Mouse (Mus musculus) forebrain, postnatal 0 days (tissue): ENCODE data around the gene 4933427I04Rik. TPM values are rescaled to one million over a fixed set of nuclear protein-coding genes. Genes with fewer than 3 reads are reported as not detected.

Experiments
- ATAC-seq: fragments of 200-750 bp; cut with Nextera tagmentation; 2 replicates; pipeline ENCODE4 v1.8.0; 2017; ENCODE audit warnings: mild to moderate bottlenecking, moderate library complexity
- DNase-seq: peaks from one replicate; pipeline ENCODE4 v3.0.0-alpha.2; 2015
- H3K27ac ChIP-seq: fragments of 300-500 bp; sonication (generic); 2 replicates; pipeline ENCODE4 v1.5.1; 2014; ENCODE audit warnings: low read depth, mild to moderate bottlenecking, antibody characterized with exemption, low read length, moderate library complexity, mixed read lengths
- H3K27me3 ChIP-seq: fragments of 300-500 bp; sonication (generic); 2 replicates; pipeline ENCODE4 v1.6.1; 2014; ENCODE audit warnings: mild to moderate bottlenecking, low read length, mixed read lengths; ENCODE audit not compliant: insufficient read depth
- H3K36me3 ChIP-seq: fragments of 300-500 bp; sonication (generic); 2 replicates; pipeline ENCODE4 v1.6.1; 2014; ENCODE audit warnings: mild to moderate bottlenecking, moderate library complexity; ENCODE audit not compliant: insufficient read depth
- H3K4me1 ChIP-seq: fragments of 300-500 bp; sonication (generic); 2 replicates; pipeline ENCODE4 v1.6.1; 2014; ENCODE audit warnings: antibody characterized with exemption; ENCODE audit not compliant: insufficient read depth
- H3K4me2 ChIP-seq: fragments of 300-500 bp; sonication (generic); 2 replicates; pipeline ENCODE4 v1.6.1; 2014; ENCODE audit warnings: low read depth, mild to moderate bottlenecking, moderate library complexity
- H3K4me3 ChIP-seq: fragments of 300-500 bp; sonication (generic); 2 replicates; pipeline ENCODE4 v1.5.1; 2014; ENCODE audit warnings: low read depth, low read length, mixed read lengths
- H3K9ac ChIP-seq: fragments of 300-500 bp; sonication (generic); 2 replicates; pipeline ENCODE4 v1.6.1; 2014; ENCODE audit warnings: mild to moderate bottlenecking
- H3K9me3 ChIP-seq: fragments of 300-500 bp; sonication (generic); 2 replicates; pipeline ENCODE4 v1.6.1; 2016; ENCODE audit warnings: low read length
- CTCF ChIP-seq: sonication (generic); IDR thresholded peaks from 2 replicates; pipeline ENCODE4 v1.5.1; 2016; ENCODE audit warnings: antibody characterized with exemption, control low read depth, low read depth
- WGBS: fragments of 180-500 bp; shearing (Covaris S2); extraction: QIAGEN DNeasy Blood & Tissue Kit; methylation state at CpG from one replicate; pipeline ENCODE4 v1.1.7; 2014; 5-methylcytosine and 5-hydroxymethylcytosine counted together
- polyA plus RNA-seq: library from polyadenylated mRNA; unstranded; fragments of >200 nt; fragmentation: Nextera tagmentation; extraction: Ambion mirVana; gene quantifications from 2 replicates; pipeline ENCODE4 v1.2.1, GENCODE M21; 2015
- total RNA-seq: library from RNA; depleted of rRNA; stranded (reverse); fragments of >200 nt; gene quantifications from 2 replicates; pipeline ENCODE4 v1.2.3, GENCODE M21; 2014; rRNA removed

The 4933427I04Rik gene
- total and polyA plus RNA-seq, 2 experiments from 2014 or later = 0.11 TPM; not detected in 1

DNA sequence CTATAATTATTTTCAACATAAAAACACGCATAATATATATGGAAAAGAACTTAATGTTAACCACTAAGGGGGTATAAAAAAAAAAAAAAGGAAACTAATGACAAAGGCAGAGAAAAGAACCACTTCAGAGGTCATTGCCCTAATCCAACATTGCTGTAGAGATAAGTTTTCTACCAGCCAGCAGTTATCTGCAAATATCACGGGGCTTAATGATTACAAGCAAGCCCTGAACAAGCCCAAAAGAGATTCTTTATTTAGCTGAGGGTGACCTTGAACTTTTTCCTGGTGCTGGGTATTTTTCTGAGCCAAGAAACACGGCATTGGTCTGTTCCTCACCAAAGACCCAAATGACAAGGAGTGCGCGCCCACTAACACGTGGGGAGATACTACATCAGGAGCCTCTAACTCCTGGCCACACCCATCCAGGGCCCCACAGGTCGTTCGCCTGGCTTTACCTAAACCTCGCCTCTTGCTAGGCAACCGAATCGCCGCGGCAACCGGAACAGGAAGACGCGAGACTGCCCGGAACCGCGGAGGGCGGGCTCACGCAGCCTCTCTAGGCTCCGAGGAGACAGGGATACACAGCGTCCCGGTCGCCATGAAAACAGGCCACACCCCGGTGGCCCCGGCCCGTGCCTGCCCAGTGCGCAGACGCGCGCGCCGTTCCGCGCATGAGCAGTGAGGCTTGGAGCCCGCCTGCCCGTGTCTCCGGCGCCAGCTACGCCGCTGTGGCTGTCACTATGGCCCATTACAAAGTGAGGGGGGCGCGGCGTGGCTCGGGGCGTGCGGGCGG lies 45.0 kb downstream of the 4933427I04Rik start, which contains the start of gene Mycbp:
Gene Mycbp, plus strand, starts transcription at position 500 of the 793 bp plus-strand sequence.
- Histone ChIP-seq H3K4me1 (peaks cover 3% of the 10 kb centered on the region; the same call in 1 of the 2 replicates), H3K9me3 (no peaks in the 10 kb centered on the region), H3K27ac (peak within 1 kb of the TSS; percentile 29; the same call in 1 of the 2 replicates), H3K4me3 (peak within 1 kb of the TSS; percentile 70), H3K36me3 (peaks cover 7% of the 10 kb centered on the region; the same call in 1 of the 2 replicates), H3K27me3 (no peaks in the 10 kb centered on the region), H3K9ac (peak within 1 kb of the TSS; percentile 69), H3K4me2 (peak within 1 kb of the TSS; percentile 87)
- peak; percentile 99 for DNase-seq
- TF ChIP-seq CTCF = no peak
- ATAC-seq = peak; percentile 100
- 4% methylated on average over 49 of the region's 49 CpGs for WGBS

GRCm38 (mm10) chr4:123905126-123905668 lies 45.7 kb downstream of the 4933427I04Rik start:
- ATAC-seq (peak; percentile 1; the same call in 1 of the 2 replicates), DNase-seq (no peak)
- Histone ChIP-seq H3K9ac (peak overlapping the region; percentile 69), H3K27ac (peak overlapping the region; percentile 29; the same call in 1 of the 2 replicates), H3K4me3 (peak overlapping the region; percentile 70), H3K9me3 (no peaks in the 10 kb centered on the region), H3K27me3 (no peaks in the 10 kb centered on the region), H3K36me3 (peaks cover 7% of the 10 kb centered on the region; the same call in 1 of the 2 replicates), H3K4me2 (peak overlapping the region; percentile 87), H3K4me1 (peaks cover 3% of the 10 kb centered on the region; the same call in 1 of the 2 replicates)
- no peak for TF ChIP-seq CTCF
- 1% methylated on average over 51 of the region's 53 CpGs for WGBS

- no peaks in the 10 kb centered on the region for H3K4me1 ChIP-seq
- no peaks in the 10 kb centered on the region for H3K9me3 ChIP-seq
- no peak overlapping the region for H3K4me2 ChIP-seq
- no peak overlapping the region for H3K4me3 ChIP-seq
- peaks cover 26% of the 10 kb centered on the region for H3K36me3 ChIP-seq
- 91% methylated on average over 4 of the region's 4 CpGs for WGBS
- ATAC-seq = no peak
- no peak overlapping the region for H3K27ac ChIP-seq
- no peak for TF ChIP-seq CTCF
- no peak overlapping the region for H3K9ac ChIP-seq
- H3K27me3 ChIP-seq = no peaks in the 10 kb centered on the region
- DNase-seq = no peak
Measured at GRCm38 (mm10) chr4:123911503-123911902, 52.0 kb downstream of the 4933427I04Rik start.

DNA sequence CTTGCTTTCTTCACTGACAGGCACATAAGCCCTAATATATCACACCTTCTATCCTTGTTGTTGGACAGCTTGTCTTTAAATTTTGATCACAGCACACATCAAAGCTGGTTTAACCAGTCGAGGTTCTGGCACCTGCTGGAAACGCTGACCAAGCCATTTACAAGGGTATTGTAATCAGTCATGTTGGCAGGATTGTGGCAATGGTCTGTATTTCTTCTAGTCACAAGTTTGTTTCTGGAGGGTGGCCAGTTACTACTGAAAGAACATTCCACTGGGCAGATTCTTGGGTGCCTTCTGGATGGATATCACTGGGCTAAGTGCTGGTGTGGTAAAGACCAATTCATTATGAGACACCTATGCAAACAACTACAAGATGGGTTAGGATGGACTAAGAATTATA lies 53.0 kb downstream of the 4933427I04Rik start:
- H3K4me1 ChIP-seq = no peaks in the 10 kb centered on the region
- no peak overlapping the region for H3K4me2 ChIP-seq
- H3K27ac ChIP-seq = no peak overlapping the region
- no peak for TF ChIP-seq CTCF
- H3K9ac ChIP-seq = no peak overlapping the region
- peaks cover 26% of the 10 kb centered on the region for H3K36me3 ChIP-seq
- no peaks in the 10 kb centered on the region for H3K27me3 ChIP-seq
- ATAC-seq = no peak
- no peak overlapping the region for H3K4me3 ChIP-seq
- no peak for DNase-seq
- WGBS = 85% methylated on average over 2 of the region's 2 CpGs
- H3K9me3 ChIP-seq = no peaks in the 10 kb centered on the region

Other genes with a start within 250 kb of the 4933427I04Rik start
- 278 and 345 TPM in 2 replicates for gene Macf1, start 175.3 kb upstream of the 4933427I04Rik start, total RNA-seq
- 42.9 and 58.2 TPM in 2 replicates for gene Macf1, start 175.3 kb upstream of the 4933427I04Rik start, polyA plus RNA-seq
- gene Ndufs5, start 141.5 kb upstream of the 4933427I04Rik start, total RNA-seq = 161 and 279 TPM in 2 replicates
- gene Ndufs5, start 141.5 kb upstream of the 4933427I04Rik start, polyA plus RNA-seq = 536 and 634 TPM in 2 replicates
- gene Akirin1, start 109.3 kb upstream of the 4933427I04Rik start, total RNA-seq = 60.7 and 64.1 TPM in 2 replicates
- gene Akirin1, start 109.3 kb upstream of the 4933427I04Rik start, polyA plus RNA-seq = 65.9 and 69.0 TPM in 2 replicates
- 0.48 and 0.54 TPM in 2 replicates for gene Rhbdl2, start 71.8 kb upstream of the 4933427I04Rik start, total RNA-seq
- gene Rhbdl2, start 71.8 kb upstream of the 4933427I04Rik start, polyA plus RNA-seq = 0.73 and 0.86 TPM in 2 replicates
- 7.1 and 7.9 TPM in 2 replicates for gene Mycbp, start 45.2 kb downstream of the 4933427I04Rik start, total RNA-seq
- gene Mycbp, start 45.2 kb downstream of the 4933427I04Rik start, polyA plus RNA-seq = 40.8 and 46.0 TPM in 2 replicates
- 41.8 and 51.9 TPM in 2 replicates for gene Rragc, start 57.8 kb downstream of the 4933427I04Rik start, total RNA-seq
- gene Rragc, start 57.8 kb downstream of the 4933427I04Rik start, polyA plus RNA-seq = 32.8 and 42.6 TPM in 2 replicates
- not detected in 2 replicates for gene 4930535I16Rik, start 58.3 kb downstream of the 4933427I04Rik start, total RNA-seq
- not detected in 2 replicates for gene 4930535I16Rik, start 58.3 kb downstream of the 4933427I04Rik start, polyA plus RNA-seq